Mouse (Mus musculus) urinary bladder, postnatal 25 days (tissue): Measurements from ENCODE around the gene Krt222.
A peak's percentile ranks its signal among the peaks of the same experiment; 100 is the strongest.

ENCODE experiments used
- DNase-seq: peaks from one replicate; pipeline ENCODE4 v3.0.0; 2022; ENCODE audit warnings: low spot score

Krt222 gene

DNA sequence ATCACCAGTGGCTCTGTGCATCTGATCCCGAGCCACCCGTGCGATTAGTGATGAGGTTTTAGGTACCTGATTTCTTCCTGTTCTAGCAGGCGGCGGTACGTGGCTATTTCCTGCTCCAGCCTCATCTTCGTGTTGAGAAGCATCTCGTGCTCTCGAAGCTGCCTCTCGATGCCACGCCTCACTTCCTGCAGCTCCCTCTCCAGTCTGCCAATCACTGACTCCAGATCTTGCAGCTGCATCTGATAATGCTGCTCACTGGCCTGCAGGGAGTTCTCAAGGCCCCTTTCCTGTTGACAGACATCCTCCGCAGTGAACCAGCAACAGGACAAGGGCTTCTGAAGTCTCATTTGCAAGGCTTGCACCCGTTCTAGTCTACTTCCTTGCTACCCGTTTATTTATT is 5.4 kb downstream of the Krt222 start:
- DNase-seq: no peak

DNA sequence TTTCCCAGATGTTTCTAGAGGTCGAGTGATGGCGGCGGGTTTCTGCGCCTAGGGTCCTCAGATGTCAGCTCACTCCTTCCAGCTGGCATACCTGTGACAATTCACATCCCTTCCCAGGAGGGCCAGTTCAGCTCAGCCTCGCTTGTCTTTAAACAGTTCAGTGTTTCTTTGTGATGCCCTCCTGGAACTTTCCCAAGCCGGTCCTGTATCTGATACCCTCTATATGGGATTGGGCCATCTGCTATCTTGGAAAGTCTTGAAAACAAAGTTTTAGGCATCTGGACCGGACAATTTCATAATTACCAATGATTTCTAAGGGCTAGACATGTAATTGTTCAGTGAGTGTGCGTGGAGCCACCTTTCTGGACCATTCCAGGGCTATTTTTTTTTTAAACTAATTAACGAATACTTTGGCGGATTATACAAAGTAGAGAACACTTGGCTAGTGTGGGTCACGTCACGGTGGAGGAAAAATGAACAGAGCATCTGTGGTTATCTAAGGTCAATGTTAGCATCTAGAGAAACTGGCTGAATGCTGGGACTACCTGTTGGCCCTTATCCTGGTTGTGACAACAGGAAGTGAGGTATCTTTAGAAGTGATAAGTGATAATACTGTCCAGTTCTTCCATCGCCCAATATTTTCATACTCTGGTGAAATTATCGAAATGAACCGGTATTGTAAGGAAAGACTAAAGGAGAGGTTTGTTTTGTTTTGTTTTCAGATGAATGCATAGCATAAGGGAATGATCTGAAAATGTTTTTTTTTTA is 12.7 kb downstream of the Krt222 start:
- DNase-seq: peak; percentile 27

DNA sequence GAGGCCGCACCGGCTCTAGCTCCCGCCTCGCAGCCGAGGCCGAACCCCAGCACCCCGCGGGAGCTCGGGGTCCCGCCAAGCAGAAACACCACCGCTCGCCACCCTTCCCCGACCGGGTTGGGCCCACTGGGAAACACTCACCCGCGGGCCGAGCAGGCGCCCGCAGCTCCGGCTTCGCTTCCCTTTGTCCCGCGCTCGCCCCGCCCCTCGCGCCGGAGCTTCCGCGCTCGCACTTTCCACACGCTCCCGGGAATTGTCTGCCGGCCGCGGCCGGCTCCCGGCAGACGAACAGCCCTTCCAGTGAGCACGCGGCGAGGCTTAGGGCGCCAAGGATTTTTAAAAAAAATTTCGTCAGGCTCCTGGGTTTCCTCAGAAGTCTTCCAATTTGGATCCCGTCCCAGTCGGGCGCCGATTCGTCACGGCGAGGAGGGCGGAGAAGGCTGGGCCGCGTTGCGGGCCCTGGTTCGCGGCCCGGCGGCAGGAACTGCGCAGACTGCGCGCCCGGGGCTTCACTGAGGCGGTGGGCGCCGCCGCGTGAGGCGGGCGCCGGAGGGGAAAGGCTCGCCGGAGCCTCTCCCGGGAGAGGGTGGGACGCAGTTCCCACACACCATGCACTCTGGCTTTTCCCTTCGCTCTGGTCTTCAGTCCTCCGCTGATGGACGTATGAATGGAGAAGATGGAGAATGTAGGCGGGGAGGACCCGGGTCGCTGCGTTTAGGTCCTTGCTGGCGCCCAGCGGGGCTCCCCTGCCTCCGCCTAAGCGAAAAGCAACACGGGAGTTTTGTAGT is 13.4 kb downstream of the Krt222 start, which contains the start of gene Smarce1:
Gene Smarce1, minus strand, starts transcription at position 757 of the 788 bp plus-strand sequence.
- peak; percentile 72 for DNase-seq

DNA sequence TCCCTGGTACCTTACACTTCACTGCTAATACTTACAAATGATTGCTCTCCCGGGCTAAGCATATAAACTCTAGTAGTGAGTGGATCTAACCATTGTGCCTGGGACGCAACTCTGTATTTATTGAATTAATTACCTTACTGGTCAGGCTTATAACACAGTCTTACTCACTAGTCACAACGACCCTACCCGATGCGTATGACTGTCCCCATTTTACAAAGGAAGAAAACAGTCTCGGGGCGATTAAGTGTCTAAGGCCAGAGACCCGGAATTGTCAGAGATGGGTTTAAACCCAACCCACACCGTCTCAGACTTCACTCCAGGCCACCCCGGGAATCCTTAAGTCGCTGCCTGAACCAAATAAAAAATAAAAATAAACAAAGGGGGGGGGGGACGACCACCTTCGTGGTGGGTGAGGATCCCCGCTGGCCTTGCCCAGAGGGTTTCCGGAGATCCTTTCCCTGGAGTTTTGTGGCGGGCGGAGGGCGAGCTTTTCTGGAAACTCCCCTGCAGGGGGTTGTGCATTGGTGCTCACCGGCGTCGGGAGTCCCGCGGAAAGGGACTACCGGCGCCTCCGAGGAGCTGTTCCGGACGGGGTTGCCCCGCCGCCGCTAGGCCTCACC is 14.1 kb downstream of the Krt222 start:
- DNase-seq: no peak

DNA sequence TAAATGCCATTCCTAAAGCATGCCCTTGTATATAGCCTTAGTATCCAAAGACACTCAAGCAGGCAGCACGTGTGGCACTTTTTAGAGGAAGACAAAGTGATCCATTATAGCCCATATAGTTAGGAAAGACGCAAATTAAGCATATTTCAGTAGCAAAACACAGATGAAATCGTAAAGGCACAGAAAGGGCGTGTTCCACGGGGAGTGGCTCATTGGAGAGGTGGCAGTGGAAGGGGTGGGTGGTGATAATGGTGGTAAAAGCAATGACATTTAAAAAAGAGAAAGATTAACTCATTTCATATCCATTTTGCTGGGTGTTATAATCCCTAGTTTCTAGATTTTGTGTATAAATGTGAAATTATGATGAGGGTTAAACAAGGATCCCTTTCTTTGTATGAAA is 17.6 kb downstream of the Krt222 start:
- DNase-seq: no peak

DNA sequence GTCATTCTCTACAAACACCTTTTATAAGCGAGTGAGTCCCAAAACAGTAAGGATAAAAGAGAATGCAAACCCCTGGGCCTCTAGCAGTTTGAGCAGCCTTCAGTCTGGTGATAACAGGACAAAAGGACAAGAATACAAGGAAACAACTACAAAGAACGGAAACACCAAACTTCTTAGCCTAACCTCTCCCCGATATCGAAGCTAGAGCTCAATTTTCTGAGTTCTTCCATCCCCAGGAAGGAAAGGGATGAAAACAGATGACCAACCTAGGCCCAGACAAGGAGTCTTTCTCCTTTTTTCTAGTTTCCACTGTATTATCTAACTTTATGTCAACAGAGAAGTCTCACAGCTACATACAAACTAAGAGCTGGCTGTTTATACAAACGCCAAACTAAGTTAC is 20.6 kb downstream of the Krt222 start:
- no peak for DNase-seq

DNA sequence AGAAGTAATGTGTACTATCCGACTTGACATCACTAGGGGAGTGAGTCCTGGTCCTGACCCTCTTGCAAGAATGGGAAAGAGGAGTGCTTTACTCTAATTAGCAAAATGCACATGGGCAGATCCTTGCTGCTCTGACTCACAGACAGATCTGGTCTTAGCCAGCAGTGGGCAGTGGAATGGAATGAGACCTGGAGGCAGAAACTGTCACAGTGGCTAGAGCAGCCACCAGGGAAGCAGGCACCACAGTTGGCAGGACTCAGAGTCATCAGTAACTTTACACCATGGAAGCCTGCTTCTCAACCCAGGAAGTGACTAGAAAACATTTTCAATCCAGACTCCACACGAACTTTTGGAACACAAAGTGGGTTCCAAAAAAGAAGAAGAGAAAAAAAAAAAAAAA is 22.1 kb downstream of the Krt222 start:
- DNase-seq: no peak

DNA sequence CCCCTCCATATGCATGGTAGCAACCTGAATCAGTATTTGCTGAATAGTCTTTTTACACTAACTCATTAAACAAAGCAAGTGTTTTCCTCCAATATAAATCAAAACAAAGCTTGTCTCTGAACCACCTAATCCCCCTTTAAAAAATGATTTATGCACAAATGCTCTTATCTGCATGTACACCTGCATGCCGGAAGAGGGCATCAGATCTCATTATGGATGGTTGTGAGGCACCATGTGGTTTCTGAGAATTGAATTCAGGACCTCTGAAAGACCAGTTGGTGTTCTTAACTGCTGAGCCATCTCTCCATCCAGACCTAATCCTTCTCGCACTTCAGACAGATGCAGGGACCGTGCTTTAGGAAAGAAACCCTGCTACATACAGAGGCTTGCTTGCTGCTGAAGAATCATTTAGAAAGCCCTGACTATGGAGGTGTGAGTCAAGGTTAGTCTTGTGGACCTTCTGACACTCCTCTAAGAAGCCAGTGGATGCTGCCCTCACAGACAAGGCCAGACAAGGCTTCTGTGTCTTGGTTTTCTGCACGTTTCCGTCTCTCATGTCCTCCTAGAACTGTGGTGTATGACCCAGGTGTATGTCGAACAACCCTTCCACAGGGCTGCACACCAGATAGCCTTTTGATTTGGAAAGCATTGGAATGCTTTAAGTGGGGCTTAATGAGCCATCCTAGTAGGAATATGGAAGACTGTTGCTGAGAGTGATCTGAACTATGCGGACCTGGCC is 26.5 kb downstream of the Krt222 start:
- DNase-seq: no peak

DNA sequence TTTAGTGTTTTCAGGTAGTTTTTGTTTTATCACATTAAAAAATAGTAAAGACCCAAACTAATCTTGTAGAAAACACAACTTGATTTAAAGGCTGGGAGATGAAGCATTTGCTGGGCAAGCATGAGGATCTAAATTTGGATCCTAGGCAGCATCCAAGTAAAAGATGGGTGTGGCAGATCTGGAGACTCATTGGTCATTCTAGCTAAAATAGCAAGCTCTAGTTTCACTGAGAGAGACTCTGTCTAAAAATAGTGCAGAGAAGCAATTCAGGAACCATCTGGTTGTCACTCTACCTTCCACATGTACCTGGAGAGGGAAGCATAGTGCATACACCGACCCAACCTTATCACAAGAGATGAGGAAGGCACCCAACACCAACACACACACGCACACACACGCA is 27.7 kb downstream of the Krt222 start:
- DNase-seq: no peak

DNA sequence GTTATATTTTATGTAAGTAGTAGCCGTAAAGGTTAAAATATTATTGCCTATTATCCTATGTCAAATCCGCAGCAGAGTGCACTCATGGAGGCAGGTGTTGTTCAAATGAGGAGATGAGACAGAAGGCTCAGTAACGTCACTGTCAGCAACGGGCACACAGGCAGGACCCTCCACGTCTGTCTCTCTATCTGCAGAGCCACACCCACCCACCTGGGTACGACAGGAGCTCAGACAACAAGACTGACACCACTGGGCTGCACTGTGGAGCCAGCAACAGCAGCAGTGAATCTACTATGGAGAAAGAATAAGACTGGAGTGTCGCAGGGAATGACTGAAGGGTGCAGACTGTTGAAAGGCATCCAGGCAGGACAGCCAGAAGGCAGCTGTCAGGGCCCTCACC is 31.2 kb downstream of the Krt222 start:
- DNase-seq: no peak

DNA sequence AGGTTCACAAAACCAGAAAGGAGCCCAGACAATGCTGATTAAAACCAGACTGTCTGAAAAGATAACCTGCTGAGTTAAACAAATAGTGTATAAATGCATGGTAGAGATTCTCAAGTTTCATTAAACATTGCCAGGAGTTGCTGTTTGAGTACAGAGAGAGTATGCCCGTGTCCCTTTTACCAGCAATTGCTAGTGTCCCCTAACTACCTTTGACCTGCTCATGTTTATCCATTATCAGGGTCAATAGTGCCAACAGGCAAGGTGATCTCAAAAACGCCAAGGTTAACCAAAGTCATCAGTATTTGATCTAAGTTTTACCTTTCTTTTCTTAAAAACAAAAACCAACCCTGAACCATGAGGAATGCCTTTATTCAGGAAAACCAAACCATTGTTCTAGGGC is 31.9 kb downstream of the Krt222 start:
- DNase-seq: no peak

DNA sequence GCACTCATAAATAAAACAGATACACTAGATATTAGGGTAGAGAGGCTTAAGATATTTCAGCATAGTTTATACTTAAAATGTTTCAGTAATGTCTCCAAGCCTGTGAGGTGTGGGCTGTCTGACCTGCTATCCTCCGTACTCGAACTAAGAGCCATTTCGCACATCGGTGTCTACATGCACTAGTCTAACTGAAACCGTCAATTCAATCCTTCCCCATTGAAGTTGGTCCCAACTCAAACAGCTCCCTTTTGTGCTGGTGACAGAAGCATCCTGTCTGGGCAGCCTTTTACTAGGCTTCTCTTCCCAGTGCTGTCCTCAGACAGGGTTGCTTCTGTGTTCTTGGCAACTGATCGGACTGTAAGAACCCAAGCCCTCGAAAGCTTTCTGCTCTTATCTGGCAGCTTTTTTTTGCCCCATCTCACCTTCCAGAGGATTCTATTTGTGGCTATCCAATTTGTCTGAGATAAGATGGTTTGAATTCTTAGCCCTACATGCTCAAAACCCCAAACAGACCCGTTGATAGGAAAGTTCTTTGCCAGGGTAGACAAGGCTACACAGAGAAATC is 35.7 kb downstream of the Krt222 start:
- no peak for DNase-seq

DNA sequence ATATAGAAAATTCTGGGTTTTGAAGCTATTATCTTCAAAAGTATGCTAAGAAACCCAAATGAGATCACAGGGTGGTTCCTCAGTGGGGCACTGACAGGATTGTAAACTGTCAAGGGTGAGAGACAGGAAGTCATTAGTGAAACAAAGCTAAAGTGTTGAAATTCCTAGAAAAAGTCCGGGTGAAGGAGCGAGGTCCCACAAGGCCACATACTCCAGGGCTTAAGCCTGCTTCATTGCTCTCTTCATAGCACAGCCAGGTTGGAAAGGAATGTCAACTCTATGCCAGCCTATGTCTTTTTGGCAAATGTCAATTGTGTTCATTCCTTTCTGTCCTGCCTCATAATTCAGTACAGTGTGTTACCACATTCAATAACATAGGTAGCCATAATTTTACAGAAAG is 36.4 kb downstream of the Krt222 start:
- DNase-seq: no peak

DNA sequence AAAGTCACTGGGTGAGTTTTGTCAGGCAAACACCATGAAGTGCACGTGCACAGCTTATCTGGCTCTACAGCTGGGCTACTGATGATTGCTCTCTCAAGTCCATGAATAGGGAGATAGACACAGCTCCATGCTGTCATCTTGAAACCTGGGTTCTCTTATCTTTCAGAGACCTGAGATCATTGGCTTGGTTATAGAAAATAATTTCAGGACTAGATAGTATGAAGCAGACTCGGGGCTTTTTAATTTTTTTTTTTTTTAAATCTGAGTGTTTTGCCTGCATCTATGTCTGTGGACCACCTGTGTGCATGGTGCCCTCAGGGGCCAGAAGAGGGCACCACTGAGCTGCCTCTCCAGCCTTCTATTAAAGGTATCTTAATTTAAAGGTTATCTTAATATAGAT is 36.9 kb downstream of the Krt222 start:
- DNase-seq: no peak

DNA sequence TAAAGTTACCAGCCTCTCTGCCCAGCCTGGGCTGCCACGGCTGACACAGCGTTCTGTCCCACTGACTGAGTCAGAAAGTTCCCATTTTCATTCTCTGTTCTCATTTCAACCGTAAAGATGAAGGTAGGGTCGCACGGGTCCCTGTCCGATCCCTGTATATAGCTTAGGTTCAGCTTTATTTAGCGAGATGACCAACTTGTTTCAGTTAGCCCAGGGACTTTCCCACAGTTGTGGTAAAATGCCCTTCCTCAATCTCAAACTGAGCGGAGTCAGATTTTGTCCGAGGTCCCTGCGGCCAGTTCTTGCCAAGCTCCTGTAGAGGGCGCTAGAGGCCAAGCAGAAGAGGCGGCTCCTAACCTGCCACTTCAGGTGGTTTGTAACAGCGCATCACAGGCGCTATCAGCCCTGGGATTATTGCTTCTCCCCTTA is 54.7 kb downstream of the Krt222 start:
- DNase-seq: peak; percentile 56

DNA sequence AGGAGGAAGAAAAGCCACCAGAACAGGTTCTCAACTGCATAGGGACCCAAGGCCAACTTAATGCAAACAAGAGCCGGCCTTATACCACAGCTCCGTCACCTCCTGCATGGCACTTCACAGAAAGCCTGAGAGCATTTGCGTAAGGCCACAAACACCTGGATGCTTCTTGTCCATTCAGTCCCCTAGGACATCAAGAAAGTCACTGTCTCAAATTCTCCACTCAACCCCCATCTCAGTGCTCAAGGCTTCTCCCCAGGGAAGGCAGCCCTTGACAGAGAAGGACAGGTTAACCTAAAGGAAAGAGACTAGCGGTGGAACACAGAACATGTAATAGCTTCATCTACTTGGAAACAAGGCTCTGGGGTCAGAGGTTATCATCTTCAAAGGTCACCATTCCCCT is 56.5 kb downstream of the Krt222 start:
- DNase-seq: no peak

DNA sequence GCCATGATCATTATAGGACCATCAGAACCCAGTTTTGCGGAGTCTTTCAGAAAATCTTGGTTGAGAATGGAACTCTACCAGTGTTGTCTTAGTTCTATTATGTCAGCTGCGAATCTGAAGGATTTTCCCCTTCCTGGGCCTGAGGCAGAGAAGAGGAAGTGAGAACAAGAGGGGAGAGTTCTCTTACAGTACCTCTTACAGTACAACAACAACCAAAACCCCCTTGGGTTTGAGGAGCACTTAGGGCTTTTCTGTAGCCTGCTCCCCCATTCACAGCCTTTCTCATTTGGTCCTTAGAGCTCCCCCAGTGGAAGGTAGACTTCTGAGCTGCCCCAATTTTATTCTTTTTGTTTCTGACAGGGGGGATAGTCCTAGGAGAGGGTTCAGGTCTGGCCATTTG is 57.0 kb downstream of the Krt222 start:
- DNase-seq: no peak
